Mouse (Mus musculus) midbrain, embryonic 14.5 days (tissue): ENCODE measurements around the gene Tmed6. TPM values are rescaled to one million over a fixed set of nuclear protein-coding genes. Genes with fewer than 3 reads are reported as not detected.
A peak's percentile ranks its signal among the peaks of the same experiment; 100 is the strongest.

Source experiments
- ATAC-seq: fragments of 200-750 bp; cut with Nextera tagmentation; 2 replicates; pipeline ENCODE4 v1.8.0; 2017; ENCODE audit warnings: moderate number of reproducible peaks, moderate library complexity; ENCODE audit not compliant: low FRiP score, low TSS enrichment
- DNase-seq: peaks from one replicate; pipeline ENCODE4 v3.0.0-alpha.2; 2015
- H3K27ac ChIP-seq: fragments of 300-500 bp; sonication (generic); replicated peaks from 2 replicates; pipeline ENCODE4 v1.5.1; 2014; ENCODE audit warnings: mild to moderate bottlenecking, low read depth, low read length, moderate library complexity
- H3K27me3 ChIP-seq: fragments of 300-500 bp; sonication (generic); 2 replicates; pipeline ENCODE4 v1.6.1; 2014; ENCODE audit warnings: low read length, control low read depth, mixed read lengths; ENCODE audit not compliant: control insufficient read depth, insufficient read depth
- H3K36me3 ChIP-seq: fragments of 300-500 bp; sonication (generic); 2 replicates; pipeline ENCODE4 v1.6.1; 2014; ENCODE audit warnings: low read length, control low read depth; ENCODE audit not compliant: control insufficient read depth, insufficient read depth
- H3K4me1 ChIP-seq: fragments of 300-500 bp; sonication (generic); 2 replicates; pipeline ENCODE4 v1.6.1; 2014; ENCODE audit warnings: mild to moderate bottlenecking, antibody characterized with exemption, low read length, control low read depth; ENCODE audit not compliant: control insufficient read depth, insufficient read depth
- H3K4me2 ChIP-seq: fragments of 300-500 bp; sonication (generic); 2 replicates; pipeline ENCODE4 v1.6.1; 2014; ENCODE audit warnings: mild to moderate bottlenecking, low read length, moderate library complexity
- H3K4me3 ChIP-seq: fragments of 300-500 bp; sonication (generic); replicated peaks from 2 replicates; pipeline ENCODE4 v1.5.1; 2014; ENCODE audit warnings: low read depth, low read length
- H3K9ac ChIP-seq: fragments of 300-500 bp; sonication (generic); replicated peaks from 2 replicates; pipeline ENCODE4 v1.6.1; 2014; ENCODE audit warnings: mild to moderate bottlenecking, low read length, moderate library complexity
- H3K9me3 ChIP-seq: fragments of 300-500 bp; sonication (generic); 2 replicates; pipeline ENCODE4 v1.6.1; 2016; ENCODE audit warnings: low read length, control low read depth, mixed read lengths; ENCODE audit not compliant: control insufficient read depth
- WGBS: fragments of 180-500 bp; shearing (Covaris S2); extraction: QIAGEN DNeasy Blood & Tissue Kit; methylation state at CpG from one replicate; pipeline ENCODE4 v1.1.7; 2014; 5-methylcytosine and 5-hydroxymethylcytosine counted together
- polyA plus RNA-seq: library from polyadenylated mRNA; unstranded; fragments of >200 nt; fragmentation: Nextera tagmentation; extraction: Ambion mirVana; gene quantifications from 2 replicates; pipeline ENCODE4 v1.2.1, GENCODE M21; 2014

Gene Tmed6
- polyA plus RNA-seq, 1 experiment from 2014 or later, result not detected

GRCm38 (mm10) chr8:107031577-107032090, 33.8 kb downstream of the Tmed6 start:
- Histone ChIP-seq H3K27me3 (no peaks in the 10 kb centered on the region), H3K9ac (peak overlapping the region; percentile 93), H3K4me1 (peaks cover 15% of the 10 kb centered on the region), H3K4me2 (peak overlapping the region; percentile 70), H3K27ac (peak overlapping the region; percentile 81), H3K36me3 (peaks cover 4% of the 10 kb centered on the region), H3K4me3 (peak overlapping the region; percentile 95), H3K9me3 (no peaks in the 10 kb centered on the region)
- ATAC-seq (peak; percentile 9), DNase-seq (no peak)
- under 1% methylated on average over 40 of the region's 40 CpGs for WGBS

- H3K4me1 ChIP-seq, result peaks cover 15% of the 10 kb centered on the region
- H3K27me3 ChIP-seq, result no peaks in the 10 kb centered on the region
- ATAC-seq (peak; percentile 96), DNase-seq (peak; percentile 97)
- H3K4me3 ChIP-seq, result peak within 1 kb of the TSS; percentile 95
- H3K9me3 ChIP-seq, result no peaks in the 10 kb centered on the region
- WGBS, result 4% methylated on average over 66 of the region's 66 CpGs
- peak within 1 kb of the TSS; percentile 81 for H3K27ac ChIP-seq
- H3K4me2 ChIP-seq, result peak within 1 kb of the TSS; percentile 70
- H3K36me3 ChIP-seq, result no peaks in the 10 kb centered on the region; the same call in 1 of the 2 replicates
- H3K9ac ChIP-seq, result peak within 1 kb of the TSS; percentile 93
Observed at GRCm38 (mm10) chr8:107030650-107031576, 34.5 kb downstream of the Tmed6 start, which contains the start of gene Vps4a. Gene Vps4a, plus strand, starts transcription at chr8:107031222.

GRCm38 (mm10) chr8:107030058-107030457, 35.4 kb downstream of the Tmed6 start:
- no peak for ATAC-seq
- no peak overlapping the region for H3K4me3 ChIP-seq
- H3K27me3 ChIP-seq, result no peaks in the 10 kb centered on the region
- H3K27ac ChIP-seq, result no peak overlapping the region
- H3K4me1 ChIP-seq, result peaks cover 15% of the 10 kb centered on the region
- no peak overlapping the region for H3K9ac ChIP-seq
- no peak overlapping the region for H3K4me2 ChIP-seq
- H3K36me3 ChIP-seq, result no peaks in the 10 kb centered on the region
- 79% methylated on average over 5 of the region's 5 CpGs for WGBS
- no peak for DNase-seq
- H3K9me3 ChIP-seq, result no peaks in the 10 kb centered on the region

- no peak overlapping the region for H3K4me2 ChIP-seq
- DNase-seq (no peak), ATAC-seq (no peak)
- no peak overlapping the region for H3K9ac ChIP-seq
- peaks cover 15% of the 10 kb centered on the region for H3K4me1 ChIP-seq
- H3K27ac ChIP-seq, result no peak overlapping the region
- H3K4me3 ChIP-seq, result no peak overlapping the region
- WGBS, result 86% methylated on average over 3 of the region's 3 CpGs
- no peaks in the 10 kb centered on the region for H3K36me3 ChIP-seq
- H3K27me3 ChIP-seq, result no peaks in the 10 kb centered on the region
- no peaks in the 10 kb centered on the region for H3K9me3 ChIP-seq
Observed at GRCm38 (mm10) chr8:107029310-107029709, 36.1 kb downstream of the Tmed6 start.

GRCm38 (mm10) chr8:107023479-107023878, 42.0 kb downstream of the Tmed6 start:
- no peak overlapping the region for H3K27ac ChIP-seq
- H3K4me3 ChIP-seq, result no peak overlapping the region
- H3K4me1 ChIP-seq, result no peaks in the 10 kb centered on the region
- ATAC-seq (no peak), DNase-seq (no peak)
- H3K9ac ChIP-seq, result no peak overlapping the region
- H3K36me3 ChIP-seq, result no peaks in the 10 kb centered on the region
- no peak overlapping the region for H3K4me2 ChIP-seq
- 91% methylated on average over 8 of the region's 8 CpGs for WGBS
- no peaks in the 10 kb centered on the region for H3K9me3 ChIP-seq
- no peaks in the 10 kb centered on the region for H3K27me3 ChIP-seq

- Histone ChIP-seq H3K9ac (no peak overlapping the region), H3K27me3 (no peaks in the 10 kb centered on the region), H3K9me3 (no peaks in the 10 kb centered on the region), H3K4me1 (no peaks in the 10 kb centered on the region), H3K4me2 (no peak overlapping the region), H3K36me3 (peaks cover 24% of the 10 kb centered on the region; the same call in 1 of the 2 replicates), H3K4me3 (no peak overlapping the region), H3K27ac (no peak overlapping the region)
- ATAC-seq (no peak), DNase-seq (no peak)
- WGBS, result 96% methylated on average over 1 of the region's 1 CpGs
Observed at GRCm38 (mm10) chr8:107014915-107015314, 50.5 kb downstream of the Tmed6 start.

GRCm38 (mm10) chr8:107012666-107013065, 52.8 kb downstream of the Tmed6 start:
- ATAC-seq (no peak), DNase-seq (no peak)
- no peaks in the 10 kb centered on the region for H3K9me3 ChIP-seq
- 77% methylated on average over 2 of the region's 2 CpGs for WGBS
- no peak overlapping the region for H3K4me2 ChIP-seq
- H3K9ac ChIP-seq, result no peak overlapping the region
- H3K36me3 ChIP-seq, result peaks cover 25% of the 10 kb centered on the region; the same call in 1 of the 2 replicates
- no peak overlapping the region for H3K27ac ChIP-seq
- H3K4me3 ChIP-seq, result no peak overlapping the region
- no peaks in the 10 kb centered on the region for H3K27me3 ChIP-seq
- no peaks in the 10 kb centered on the region for H3K4me1 ChIP-seq
